Mouse (Mus musculus) adrenal gland, adult 10 weeks (tissue): ENCODE results near the gene Gamt. TPM values are rescaled to one million over a fixed set of nuclear protein-coding genes. Genes with fewer than 3 reads are reported as not detected.

Experiments used
- polyA plus RNA-seq: library from polyadenylated mRNA; stranded (reverse); fragments of 350-450 nt; fragmentation: Illumina TruSeq; extraction: RNeasy Lipid Tissue Mini Kit (QIAGEN cat#74804); gene quantifications from one replicate; pipeline ENCODE4 v1.2.3, GENCODE M21; 2014; ENCODE audit warnings: low read depth, low replicate concordance

The Gamt gene
- 2.7 TPM for polyA plus RNA-seq

DNA sequence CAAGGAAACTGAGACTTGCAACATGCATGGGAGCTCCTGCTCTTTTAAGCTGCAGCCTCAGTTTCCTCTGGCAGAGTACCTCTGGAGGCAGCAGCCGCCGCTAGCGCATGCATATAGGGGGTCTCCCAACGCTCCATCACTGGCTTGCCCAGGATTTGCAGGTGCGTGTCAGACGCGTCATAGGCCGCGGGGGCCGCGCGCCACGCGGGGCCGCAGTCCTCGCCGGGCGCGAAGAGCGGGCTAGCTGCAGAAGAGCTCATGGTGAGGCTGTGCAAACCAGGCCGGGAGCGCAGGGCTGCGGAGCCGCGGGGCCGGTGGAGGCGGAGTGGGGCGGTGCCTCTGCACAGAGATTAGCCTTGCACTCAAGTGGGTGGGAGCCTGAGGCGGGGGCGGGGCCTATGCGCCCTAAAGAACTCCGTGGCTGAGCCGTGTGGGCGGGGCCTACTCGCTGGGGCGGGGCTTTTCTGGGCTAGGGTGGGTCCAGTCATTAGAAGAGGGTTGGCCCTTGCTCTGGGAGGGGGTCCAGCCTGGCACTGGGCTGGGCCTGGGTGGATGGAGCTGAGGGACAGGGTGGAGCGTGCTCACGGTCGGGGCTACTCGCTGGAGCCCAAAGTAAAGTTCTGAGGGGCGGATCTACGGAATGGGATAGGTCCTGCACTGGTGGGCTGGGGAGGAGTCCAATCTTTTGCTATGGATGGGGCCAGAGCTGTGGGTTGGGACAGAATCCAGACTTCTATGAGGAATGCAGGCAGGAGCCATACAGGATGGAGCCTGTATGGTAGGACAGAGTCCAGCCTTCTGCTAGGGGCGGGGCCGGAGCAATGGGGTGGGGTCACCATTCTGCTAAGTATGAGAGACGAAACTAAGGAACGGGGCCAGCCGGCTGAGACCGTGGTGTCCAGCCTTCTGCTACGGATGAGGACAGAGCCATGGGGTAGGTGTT lies at the start of gene Gamt, which contains the start of gene Dazap1:
Gene Gamt (minus strand): TSS at position 371 of the 943 bp plus-strand sequence.
Gene Dazap1 (plus strand): TSS at position 845 of the 943 bp plus-strand sequence.

GRCm38 (mm10) chr10:80295618-80296425 lies 35.0 kb upstream of the Gamt start, which contains the start of gene Apc2:
Gene Apc2, plus strand, starts transcription at chr10:80295977.

GRCm38 (mm10) chr10:80292251-80293146 lies 31.7 kb upstream of the Gamt start, which contains the start of gene Rps15:
Gene Rps15, plus strand, starts transcription at chr10:80292453.

GRCm38 (mm10) chr10:80248971-80249640 lies 11.7 kb downstream of the Gamt start, which contains the start of gene Ndufs7:
Gene Ndufs7, plus strand, starts transcription at chr10:80249121.

DNA sequence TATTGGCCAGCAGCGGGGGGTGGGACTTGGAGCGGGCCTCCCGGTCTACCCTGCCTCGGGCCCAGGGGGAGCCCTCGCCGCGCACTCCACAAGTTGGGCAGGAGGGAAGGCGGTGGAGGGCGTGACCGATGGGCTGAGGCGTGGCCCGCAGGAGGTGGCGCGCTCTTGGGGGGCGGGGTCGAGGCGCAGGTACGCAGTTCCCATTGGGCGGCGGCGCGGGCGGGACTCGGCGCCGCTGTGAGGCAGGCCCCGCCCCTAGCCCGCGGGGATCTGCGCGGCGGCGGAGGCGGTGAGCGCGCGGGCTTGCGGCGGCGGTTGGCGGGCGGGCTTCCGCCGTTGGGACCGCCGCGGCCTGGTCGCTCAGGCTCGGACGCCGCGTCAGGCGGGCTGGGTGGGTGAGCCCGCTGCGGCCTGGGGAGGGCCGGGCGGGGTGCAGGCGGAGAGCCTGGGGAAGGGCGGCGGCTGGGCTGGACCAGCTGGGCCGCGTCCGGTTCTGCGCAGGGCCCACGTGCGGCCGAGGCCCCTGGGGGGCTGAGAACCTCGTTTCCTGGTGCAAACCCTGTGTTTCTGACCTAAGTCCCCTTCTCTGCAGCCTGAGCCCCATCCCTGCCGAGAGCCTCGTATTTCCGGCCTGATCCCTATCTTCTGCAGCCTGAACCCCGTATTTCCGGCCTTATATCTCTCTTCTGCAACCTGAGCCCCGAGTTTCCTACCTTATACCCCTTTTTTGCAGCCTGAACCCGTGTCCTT lies 34.2 kb downstream of the Gamt start, which contains the start of gene Mum1:
Gene Mum1 (plus strand): TSS at position 19 of the 750 bp plus-strand sequence.

Other genes with a start within 250 kb of the Gamt start
- gene Arhgap45, start 244.4 kb downstream of the Gamt start, polyA plus RNA-seq, result not detected
- 0.64 TPM for gene Polr2e, start 221.2 kb downstream of the Gamt start, polyA plus RNA-seq
- 76.0 TPM for gene Gpx4, start 213.8 kb downstream of the Gamt start, polyA plus RNA-seq
- 1.3 TPM for gene Sbno2, start 155.4 kb downstream of the Gamt start, polyA plus RNA-seq
- 8.0 TPM for gene Stk11, start 145.2 kb downstream of the Gamt start, polyA plus RNA-seq
- gene Atp5d, start 122.4 kb downstream of the Gamt start, polyA plus RNA-seq, result 0.70 TPM
- gene Cbarp, start 120.2 kb downstream of the Gamt start, polyA plus RNA-seq, result 1.5 TPM
- gene Midn, start 112.7 kb downstream of the Gamt start, polyA plus RNA-seq, result 7.6 TPM
- gene Cirbp, start 95.0 kb downstream of the Gamt start, polyA plus RNA-seq, result 21.3 TPM
- gene 1600002K03Rik, start 88.1 kb downstream of the Gamt start, polyA plus RNA-seq, result 1.0 TPM
- gene Efna2, start 81.5 kb downstream of the Gamt start, polyA plus RNA-seq, result 2.2 TPM
- gene Mum1, start 34.6 kb downstream of the Gamt start, polyA plus RNA-seq, result 7.3 TPM
- 5.8 TPM for gene Ndufs7, start 11.9 kb downstream of the Gamt start, polyA plus RNA-seq
- 17.0 TPM for gene Dazap1, start 474 bp upstream of the Gamt start, polyA plus RNA-seq
- gene Rps15, start 31.4 kb upstream of the Gamt start, polyA plus RNA-seq, result not detected
- not detected for gene Apc2, start 35.0 kb upstream of the Gamt start, polyA plus RNA-seq
- 1.4 TPM for gene 2310011J03Rik, start 59.5 kb upstream of the Gamt start, polyA plus RNA-seq
- not detected for gene Pcsk4, start 68.5 kb upstream of the Gamt start, polyA plus RNA-seq
- gene Reep6, start 68.9 kb upstream of the Gamt start, polyA plus RNA-seq, result not detected
- gene Adamtsl5, start 87.4 kb upstream of the Gamt start, polyA plus RNA-seq, result 0.82 TPM
- gene Plk5, start 95.4 kb upstream of the Gamt start, polyA plus RNA-seq, result not detected
- 13.4 TPM for gene Mex3d, start 126.6 kb upstream of the Gamt start, polyA plus RNA-seq
- not detected for gene Mbd3, start 138.5 kb upstream of the Gamt start, polyA plus RNA-seq
- gene Uqcr11, start 145.8 kb upstream of the Gamt start, polyA plus RNA-seq, result not detected
- gene Tcf3, start 172.6 kb upstream of the Gamt start, polyA plus RNA-seq, result 3.1 TPM
- gene Onecut3, start 233.8 kb upstream of the Gamt start, polyA plus RNA-seq, result not detected